Comparison of ENCODE assay signal across 25 mouse cellular contexts in genomic region chr8:85453256-85453655, GRCm38 (mm10). TPM values are rescaled to one million over a fixed set of nuclear protein-coding genes. Genes with fewer than 3 reads are reported as not detected.
DNase-seq lines count a peak whose midpoint lies in the region; ATAC-seq and TF ChIP-seq lines count a peak whose summit lies in the region.
"Had no signal": no experiment of that assay in that cellular context is flagged by ENCODE, and none has a peak within 500 bp of the region (broad histone marks: within the 10 kb centered on the region; RNA-seq: fewer than 3 reads in every experiment).

No protein-coding gene starts in this region.

- no peaks in the 10 kb centered on the region for H3K9me3 ChIP-seq in neural tube, embryonic 13.5 days
- no peaks in the 10 kb centered on the region for H3K9me3 ChIP-seq in forebrain, embryonic 13.5 days (replicated peaks)
- no peaks in the 10 kb centered on the region for H3K9me3 ChIP-seq in forebrain, embryonic 16.5 days (ENCODE audit: control insufficient read depth, low read length)
- H3K9me3 ChIP-seq: heart, embryonic 10.5 days; heart, embryonic 13.5 days had no signal

- H3K4me3 ChIP-seq in neural tube, embryonic 13.5 days: no peak overlapping the region
- H3K4me3 ChIP-seq in forebrain, embryonic 13.5 days: no peak overlapping the region
- no peak overlapping the region for H3K4me3 ChIP-seq in forebrain, embryonic 16.5 days (replicated peaks; ENCODE audit: low read length)
- H3K4me3 ChIP-seq: heart, adult 2 months; heart, embryonic 10.5 days had no signal

- no peaks in the 10 kb centered on the region for H3K36me3 ChIP-seq in neural tube, embryonic 13.5 days
- no peaks in the 10 kb centered on the region for H3K36me3 ChIP-seq in forebrain, embryonic 13.5 days (ENCODE audit: poor library complexity, severe bottlenecking)
- H3K36me3 ChIP-seq in forebrain, embryonic 16.5 days (ENCODE audit: control insufficient read depth, insufficient read depth): no peaks in the 10 kb centered on the region
- H3K36me3 ChIP-seq: heart, embryonic 10.5 days; heart, embryonic 13.5 days had no signal

- no peak for DNase-seq in neural tube, embryonic 10.5 days (ENCODE audit: extremely low spot score, low spot score)
- peak; percentile 65 for DNase-seq in brain, embryonic 14.5 days (ENCODE audit: low read depth)
- DNase-seq in adrenal gland, adult 8-10 months: no peak
- no peak for DNase-seq in spleen, postnatal 36 days (ENCODE audit: low spot score in 2 of 2)
- no peak for DNase-seq in gastrocnemius, adult 18-20 months (ENCODE audit: low spot score)
- DNase-seq: adrenal gland, postnatal 14 days; cerebellum, adult 11-12 months; cerebellum, adult 8-10 months; cerebellum, postnatal 14 days; gastrocnemius, postnatal 10 days; gastrocnemius, postnatal 36 days; heart, adult 2 months; heart, postnatal 14 days; heart, postnatal 4 days had no signal

- H3K4me2 ChIP-seq in neural tube, embryonic 13.5 days: no peak overlapping the region
- H3K4me2 ChIP-seq in forebrain, embryonic 13.5 days: no peak overlapping the region
- H3K4me2 ChIP-seq in forebrain, embryonic 16.5 days (ENCODE audit: low read length): no peak overlapping the region
- H3K4me2 ChIP-seq: hindbrain, embryonic 14.5 days had no signal

- H3K9ac ChIP-seq in neural tube, embryonic 13.5 days: no peak overlapping the region
- H3K9ac ChIP-seq in forebrain, embryonic 13.5 days: no peak overlapping the region
- no peak overlapping the region for H3K9ac ChIP-seq in forebrain, embryonic 16.5 days (replicated peaks; ENCODE audit: low read depth, low read length)
- H3K9ac ChIP-seq: hindbrain, embryonic 14.5 days had no signal

- H3K27me3 ChIP-seq in neural tube, embryonic 13.5 days: no peaks in the 10 kb centered on the region
- H3K27me3 ChIP-seq in forebrain, embryonic 13.5 days: no peaks in the 10 kb centered on the region
- no peaks in the 10 kb centered on the region for H3K27me3 ChIP-seq in forebrain, embryonic 16.5 days (replicated peaks; ENCODE audit: control insufficient read depth, insufficient read depth, low read length)
- H3K27me3 ChIP-seq: heart, embryonic 13.5 days had no signal

- no peak; the same call in 1 of the 2 replicates for ATAC-seq in neural tube, embryonic 13.5 days (ENCODE audit: low read depth)
- peak; percentile 58; the same call in 1 of the 2 replicates for ATAC-seq in forebrain, embryonic 13.5 days
- 0 out of 2 replicates have a peak, but pooled peaks have one; percentile 4 for ATAC-seq in forebrain, embryonic 16.5 days
- ATAC-seq: activated CD4-positive, CD25-positive, alpha-beta regulatory T cell, adult 4 months; CD4-positive, CD25-positive, alpha-beta regulatory T cell, adult 4 months; hindbrain, postnatal 0 days; inflammation-experienced regulatory T-cells, adult 6 months; intestine, embryonic 16.5 days had no signal

- WGBS in neural tube, embryonic 13.5 days: 57% methylated on average over 2 of the region's 2 CpGs
- 38% methylated on average over 2 of the region's 2 CpGs for WGBS in forebrain, embryonic 13.5 days
- WGBS in forebrain, embryonic 16.5 days: 20% methylated on average over 2 of the region's 2 CpGs

- TF ChIP-seq POLR2A in brain, embryonic 14.5 days (IDR thresholded peaks at IDR 0.05; ENCODE audit: borderline replicate concordance, extremely low read depth, insufficient read depth, insufficient read length, poor library complexity, severe bottlenecking): no peak

- H3K27ac ChIP-seq in neural tube, embryonic 13.5 days (replicated peaks): 0 out of 2 replicates have a peak overlapping the region, but pooled peaks have one; percentile 7
- H3K27ac ChIP-seq in forebrain, embryonic 13.5 days: peak overlapping the region; percentile 20; the same call in 1 of the 2 replicates
- no peak overlapping the region for H3K27ac ChIP-seq in forebrain, embryonic 16.5 days (ENCODE audit: low read length)
- H3K27ac ChIP-seq: heart, adult 2 months; heart, embryonic 10.5 days; heart, embryonic 13.5 days; hindbrain, embryonic 14.5 days; hindbrain, postnatal 0 days had no signal

- peaks cover 16% of the 10 kb centered on the region for H3K4me1 ChIP-seq in neural tube, embryonic 13.5 days (replicated peaks)
- H3K4me1 ChIP-seq in forebrain, embryonic 13.5 days: peaks cover 17% of the 10 kb centered on the region
- H3K4me1 ChIP-seq in forebrain, embryonic 16.5 days (replicated peaks; ENCODE audit: control insufficient read depth, insufficient read depth, low read length): peaks cover 13% of the 10 kb centered on the region

- TF ChIP-seq CTCF in brain, embryonic 14.5 days (IDR thresholded peaks at IDR 0.05; ENCODE audit: borderline replicate concordance, extremely low read depth, insufficient read depth, insufficient read length): no peak

RNA-seq across cellular contexts. Expression of gene 4921524J17Rik, which starts 20.6 kb away (rescaled TPM):
- polyA plus RNA-seq in neural tube, embryonic 13.5 days (2015; fragmentation: Nextera tagmentation; extraction: Ambion mirVana): 40.8 and 44.6 TPM in 2 replicates
- 18.5 and 21.1 TPM in 2 replicates for polyA plus RNA-seq in brain, embryonic 14.5 days (2012; rRNA removed)
- 53.4 and 60.3 TPM in 2 replicates for polyA plus RNA-seq in forebrain, embryonic 13.5 days (2015; fragmentation: Nextera tagmentation; extraction: Ambion mirVana)
- 71.5 and 83.9 TPM in 2 replicates for polyA plus RNA-seq in forebrain, embryonic 16.5 days (2015; fragmentation: Nextera tagmentation; extraction: Ambion mirVana)
- total RNA-seq in adrenal gland, adult 8-10 months (2022): 10 to 100 TPM; 21.4 to 45.0 (median 27.9) TPM
- total RNA-seq in gastrocnemius, adult 18-20 months (2021): 10 to 100 TPM; 11.1 to 13.7 TPM

RNA-seq across cellular contexts. Expression of gene Gpt2, which starts 39.1 kb away (rescaled TPM):
- polyA plus RNA-seq in neural tube, embryonic 13.5 days (2015; fragmentation: Nextera tagmentation; extraction: Ambion mirVana): 53.1 and 56.9 TPM in 2 replicates
- polyA plus RNA-seq in brain, embryonic 14.5 days (2012; rRNA removed): 29.6 and 34.2 TPM in 2 replicates
- 30.2 and 32.9 TPM in 2 replicates for polyA plus RNA-seq in forebrain, embryonic 13.5 days (2015; fragmentation: Nextera tagmentation; extraction: Ambion mirVana)
- 39.1 and 44.7 TPM in 2 replicates for polyA plus RNA-seq in forebrain, embryonic 16.5 days (2015; fragmentation: Nextera tagmentation; extraction: Ambion mirVana)
- 100 to 1,000 TPM in 2 of 4 experiments, 10 to 100 TPM in 2; 68.2 to 344 (median 173) TPM for total RNA-seq in adrenal gland, adult 8-10 months (2022)
- total RNA-seq in gastrocnemius, adult 18-20 months (2021): 100 to 1,000 TPM; 180 to 289 TPM
